Mouse (Mus musculus) MEL-GATA-1-ER (cell line): ENCODE data around the gene Hacd2.

Experiments used
- DNase-seq: peaks from one replicate; pipeline ENCODE4 v3.0.0-alpha.2; 2012; ENCODE audit warnings: low read depth; ENCODE audit errors: extremely low read depth

Hacd2 gene

DNA sequence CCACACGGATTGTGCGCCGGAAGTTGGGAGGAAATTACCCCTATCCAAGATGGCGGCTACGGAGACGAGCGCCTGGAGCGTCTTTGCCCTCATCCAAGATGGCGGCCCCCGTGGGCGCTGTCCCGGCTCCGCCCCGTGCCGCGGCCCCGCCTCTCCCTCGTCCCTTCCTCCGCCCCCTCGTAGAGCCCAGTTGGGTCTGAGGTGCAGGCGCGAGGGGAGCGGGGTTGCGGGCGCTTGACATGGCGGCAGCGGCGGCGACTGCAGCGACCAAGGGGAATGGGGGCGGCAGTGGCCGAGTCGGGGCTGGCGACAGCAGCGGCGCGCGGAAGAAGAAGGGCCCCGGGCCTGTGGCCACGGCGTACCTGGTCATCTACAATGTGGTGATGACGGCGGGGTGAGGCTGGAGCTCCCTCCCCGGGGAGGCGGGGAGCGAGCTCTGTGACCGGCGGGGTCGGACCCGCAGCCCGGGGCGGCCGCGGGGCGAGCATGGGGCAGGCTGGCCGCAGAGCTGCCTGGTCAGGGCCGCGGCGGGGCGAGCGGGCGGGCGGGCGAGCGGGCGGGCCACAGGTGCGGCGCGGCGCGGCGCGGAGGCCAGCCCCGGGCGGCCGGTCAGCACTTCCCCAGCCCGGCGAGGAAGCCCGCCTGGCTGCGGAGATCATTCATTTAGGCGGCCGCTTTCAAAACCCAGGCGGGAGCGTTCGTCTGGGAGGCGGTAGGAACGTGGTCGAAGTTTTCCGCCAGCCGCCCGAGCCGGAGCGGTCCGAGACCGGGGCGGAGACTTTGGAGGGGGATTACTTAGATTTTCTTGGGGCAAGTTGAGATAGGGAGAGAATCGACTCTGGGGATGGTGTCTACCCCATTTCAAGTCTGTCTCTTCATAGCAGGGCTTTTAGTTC lies at the start of gene Hacd2:
Gene Hacd2 (plus strand): TSS at position 187 of the 896 bp plus-strand sequence.
- peak; percentile 76 for DNase-seq

DNA sequence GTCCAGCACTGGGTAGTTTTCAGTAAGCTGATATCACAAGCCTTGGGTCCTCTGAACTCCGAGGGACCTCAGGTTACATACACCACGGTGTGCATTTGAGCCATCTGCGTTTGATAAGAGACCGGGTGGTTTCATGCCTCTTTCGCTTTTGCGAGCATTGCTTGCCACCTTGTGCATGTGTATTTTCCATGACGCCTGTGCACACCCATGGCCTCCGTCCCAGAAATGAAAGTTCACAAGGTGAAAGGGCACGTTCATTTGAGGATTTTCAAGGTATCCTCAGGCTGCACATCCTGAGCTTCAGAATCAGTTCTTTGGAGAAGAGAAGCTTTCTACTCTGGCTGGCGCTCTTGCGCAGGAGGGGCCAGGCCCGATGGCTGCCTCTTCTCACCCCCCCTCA lies 49.8 kb upstream of the Hacd2 start:
- no peak for DNase-seq

DNA sequence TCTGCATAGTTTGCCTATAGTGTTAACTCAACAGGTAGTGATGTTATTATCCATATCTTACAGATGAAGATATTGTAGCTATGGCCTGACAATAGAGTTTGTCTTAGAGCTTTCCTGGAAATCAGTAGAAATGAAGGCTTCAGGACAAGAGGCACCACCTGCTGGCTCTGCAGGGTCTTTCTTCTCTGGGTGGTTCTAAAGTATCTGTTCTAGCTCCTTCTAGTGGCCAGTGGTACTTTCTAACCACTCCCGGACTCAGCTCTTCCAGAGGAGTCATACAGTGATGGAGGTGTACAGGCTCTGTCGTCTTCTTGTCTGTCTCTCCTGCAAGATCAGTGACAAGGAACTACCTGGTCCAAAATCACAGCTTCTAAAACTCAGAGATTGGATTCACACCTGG lies 46.7 kb upstream of the Hacd2 start:
- DNase-seq: no peak

DNA sequence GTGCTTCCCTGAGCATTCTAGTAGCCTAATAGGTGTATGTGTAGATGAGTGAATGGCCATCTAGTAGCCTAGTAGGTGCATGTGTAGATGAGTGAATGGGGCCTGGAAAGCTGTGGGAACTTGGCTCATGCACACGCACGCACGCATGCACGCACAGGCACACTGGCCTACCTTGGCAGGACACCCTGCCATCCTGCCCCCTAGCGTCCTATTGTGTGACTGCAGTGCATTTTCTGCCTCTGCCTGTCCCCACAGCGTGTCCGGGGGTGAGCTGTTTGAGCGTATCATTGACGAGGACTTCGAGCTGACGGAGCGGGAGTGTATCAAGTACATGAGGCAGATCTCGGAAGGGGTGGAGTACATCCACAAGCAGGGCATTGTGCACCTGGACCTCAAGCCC lies 45.6 kb upstream of the Hacd2 start:
- DNase-seq: no peak

DNA sequence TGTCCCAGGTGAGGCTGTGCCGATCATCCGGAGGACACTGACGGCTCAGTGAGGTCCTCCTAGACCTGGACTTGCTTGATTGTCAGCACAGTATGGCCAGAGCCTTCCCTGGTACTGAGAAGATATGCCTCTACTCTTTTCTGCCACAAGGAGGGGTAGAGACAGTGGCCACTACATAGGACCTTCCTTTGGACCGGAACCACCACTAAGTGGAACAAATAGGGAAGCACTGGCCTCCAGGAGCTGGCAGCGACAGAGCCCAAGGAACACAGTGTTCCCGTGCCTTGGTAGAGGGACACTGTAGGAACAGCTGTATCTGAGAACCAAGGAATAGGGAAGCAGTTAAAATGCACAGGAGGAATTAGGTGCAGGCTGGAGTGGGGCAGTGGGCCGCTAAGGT lies 44.2 kb upstream of the Hacd2 start:
- no peak for DNase-seq

DNA sequence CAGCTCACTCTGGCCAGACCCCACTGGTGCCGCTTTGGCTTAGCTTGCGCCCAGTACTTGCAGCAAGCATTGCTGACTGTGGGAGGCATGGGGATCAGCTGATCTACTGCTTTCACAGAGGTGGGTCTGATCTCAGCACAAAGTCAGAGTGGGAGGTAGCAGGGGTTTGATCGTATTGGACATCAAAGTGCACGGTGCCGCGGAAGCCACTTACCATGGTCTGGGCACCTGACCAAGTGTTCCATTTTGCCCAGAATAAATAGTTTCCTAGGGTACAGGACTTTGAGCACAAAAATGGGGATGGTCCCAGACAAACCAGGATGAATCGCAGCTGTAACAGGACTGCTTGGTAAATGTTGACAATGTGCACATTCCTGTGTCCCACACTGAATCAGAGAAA lies 41.2 kb upstream of the Hacd2 start:
- no peak for DNase-seq

DNA sequence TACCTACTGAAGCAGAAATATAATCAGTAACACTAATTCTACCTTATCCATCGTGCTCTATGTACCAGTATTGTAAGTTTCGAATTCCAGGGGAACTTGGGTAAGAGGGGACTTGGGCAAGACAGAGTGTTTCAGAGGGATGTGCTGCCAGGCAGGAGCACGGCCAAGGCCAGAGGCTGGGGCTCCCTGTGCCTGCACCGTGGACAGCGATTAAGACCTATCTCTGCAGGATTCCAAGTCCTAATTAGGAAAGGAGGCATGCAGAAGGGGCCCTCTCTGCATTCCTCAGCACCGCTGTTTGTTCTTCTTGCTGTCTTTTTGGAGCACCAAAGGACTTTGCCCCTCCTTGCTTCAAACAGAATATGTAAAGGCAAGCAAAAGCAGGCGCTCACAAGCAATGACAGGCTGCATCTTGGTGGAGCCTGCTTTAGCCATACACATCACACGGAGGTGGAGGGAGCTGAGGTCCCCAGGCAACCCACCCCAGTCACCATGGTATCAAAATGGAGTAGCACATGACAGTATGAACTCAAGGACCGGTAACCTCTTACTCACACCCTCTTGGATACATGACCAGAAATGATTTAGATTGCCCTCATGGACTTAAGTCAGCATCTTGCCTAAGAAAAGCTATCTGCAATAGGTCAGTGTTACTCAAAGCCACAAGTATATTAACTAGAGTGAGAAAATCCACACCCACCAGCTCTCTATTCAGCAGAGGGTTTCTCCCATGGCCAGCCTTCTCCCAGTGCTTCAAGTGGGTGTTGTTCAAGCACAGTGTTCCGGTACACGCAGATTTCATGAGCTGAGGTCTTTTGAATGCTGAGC lies 37.8 kb upstream of the Hacd2 start:
- no peak for DNase-seq

DNA sequence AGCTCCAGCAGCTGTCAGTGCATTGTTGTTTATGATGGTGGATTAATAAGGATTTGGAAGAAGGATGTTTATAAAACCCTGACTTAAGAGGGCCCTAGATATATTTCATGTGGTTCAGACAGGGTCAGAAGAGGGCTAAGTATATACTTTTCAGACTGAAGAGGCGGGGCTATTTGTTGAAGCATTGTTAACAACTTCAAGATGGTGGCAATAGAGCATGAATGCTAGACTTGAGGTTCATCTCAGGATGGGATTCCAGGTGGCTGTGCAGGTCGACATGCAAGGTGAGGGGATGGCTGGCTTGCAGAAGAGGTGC lies 37.2 kb upstream of the Hacd2 start:
- no peak for DNase-seq

DNA sequence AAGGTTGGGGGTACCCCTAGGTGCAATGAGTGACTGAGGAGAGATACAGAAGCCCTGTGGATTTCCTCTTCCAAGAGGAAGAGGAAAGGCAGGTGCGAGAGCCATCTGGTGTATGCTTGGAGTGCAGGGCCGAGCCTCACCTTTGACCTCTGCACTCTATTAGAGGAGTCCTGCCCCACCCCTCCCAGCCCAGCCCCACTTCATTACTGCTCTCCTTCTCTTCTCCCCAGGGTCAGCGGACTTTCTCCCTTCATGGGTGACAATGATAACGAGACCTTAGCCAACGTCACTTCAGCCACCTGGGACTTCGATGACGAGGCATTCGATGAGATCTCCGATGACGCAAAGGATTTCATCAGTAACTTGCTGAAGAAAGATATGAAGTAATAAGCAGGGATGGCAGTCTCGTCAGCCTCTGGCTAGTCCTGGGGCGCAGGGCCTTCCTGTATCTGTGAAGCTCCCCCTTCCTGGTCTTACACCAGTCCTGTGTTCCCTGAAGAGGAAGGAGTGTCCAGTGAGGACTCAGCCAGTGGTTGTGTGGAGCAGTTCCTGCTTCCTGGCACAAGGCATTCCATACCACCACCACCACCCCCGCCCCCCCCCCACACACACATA lies 35.9 kb upstream of the Hacd2 start:
- no peak for DNase-seq

DNA sequence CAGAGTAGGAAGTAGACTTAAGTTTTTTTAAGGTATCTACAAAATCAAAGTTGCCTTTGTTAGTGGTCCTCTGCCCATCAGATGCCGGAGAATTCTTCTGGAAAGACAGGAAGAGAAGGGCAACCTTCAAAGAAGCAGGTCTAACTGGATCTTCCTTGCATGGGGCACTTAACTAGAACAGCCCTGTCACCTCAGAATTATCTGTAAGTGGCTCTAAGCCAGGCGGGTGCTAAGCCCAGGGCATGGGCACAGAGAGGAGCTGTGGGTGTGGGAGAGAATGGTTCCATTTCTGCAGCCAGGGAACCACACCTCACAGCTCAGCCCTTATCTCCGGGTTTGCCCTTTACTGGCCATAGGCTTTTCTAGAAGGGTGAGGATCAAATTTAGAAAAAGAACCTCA lies 30.9 kb upstream of the Hacd2 start:
- DNase-seq: no peak

DNA sequence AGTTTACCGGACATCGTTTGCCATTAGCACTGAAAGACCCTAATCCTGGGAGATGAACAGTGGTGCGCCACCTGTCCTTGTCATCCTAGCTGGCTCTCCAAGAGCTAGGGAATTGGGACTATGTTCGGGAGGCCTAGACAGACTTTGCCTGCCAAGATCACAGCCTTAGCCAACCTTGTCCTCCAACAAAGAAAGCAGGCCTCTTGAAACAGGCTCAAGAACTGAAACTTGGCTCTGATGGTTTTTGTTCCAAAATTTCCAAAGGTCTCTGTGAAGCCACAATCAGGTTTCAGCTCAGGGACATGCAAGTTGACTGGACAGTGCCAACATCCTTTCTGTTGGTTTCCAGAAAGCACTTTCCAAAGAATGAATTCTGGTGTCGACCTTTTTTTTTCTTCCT lies 29.4 kb upstream of the Hacd2 start:
- no peak for DNase-seq

DNA sequence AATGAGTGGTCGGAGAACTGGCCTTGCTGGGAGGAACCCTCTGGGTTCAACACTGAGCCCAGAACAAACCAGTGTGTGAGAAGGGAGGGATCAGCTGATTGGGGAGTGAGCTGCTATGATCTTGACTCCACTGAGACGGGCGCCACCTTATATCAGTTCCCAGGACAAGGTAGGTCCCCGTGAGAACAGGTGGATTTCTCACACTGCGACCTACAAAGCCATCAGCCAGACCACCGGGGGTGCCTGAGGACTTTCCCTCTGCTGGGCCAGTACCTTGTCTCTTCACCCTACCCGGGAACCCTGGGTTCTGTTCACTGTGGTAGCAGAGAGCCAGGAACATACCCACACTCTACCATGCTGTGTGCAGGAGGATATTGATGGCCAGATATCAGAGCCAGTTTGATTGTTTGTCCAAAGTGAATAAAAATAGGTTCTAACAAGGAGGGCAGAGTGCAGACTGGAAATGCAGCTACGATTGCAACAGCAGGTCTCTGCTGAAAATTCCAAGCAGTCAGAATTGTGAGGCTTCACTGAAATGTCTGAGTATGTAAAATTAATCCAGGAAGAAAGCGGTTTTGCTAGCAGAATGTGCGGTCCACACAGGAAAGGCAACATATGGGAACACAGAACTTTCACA lies 28.4 kb upstream of the Hacd2 start:
- no peak for DNase-seq

DNA sequence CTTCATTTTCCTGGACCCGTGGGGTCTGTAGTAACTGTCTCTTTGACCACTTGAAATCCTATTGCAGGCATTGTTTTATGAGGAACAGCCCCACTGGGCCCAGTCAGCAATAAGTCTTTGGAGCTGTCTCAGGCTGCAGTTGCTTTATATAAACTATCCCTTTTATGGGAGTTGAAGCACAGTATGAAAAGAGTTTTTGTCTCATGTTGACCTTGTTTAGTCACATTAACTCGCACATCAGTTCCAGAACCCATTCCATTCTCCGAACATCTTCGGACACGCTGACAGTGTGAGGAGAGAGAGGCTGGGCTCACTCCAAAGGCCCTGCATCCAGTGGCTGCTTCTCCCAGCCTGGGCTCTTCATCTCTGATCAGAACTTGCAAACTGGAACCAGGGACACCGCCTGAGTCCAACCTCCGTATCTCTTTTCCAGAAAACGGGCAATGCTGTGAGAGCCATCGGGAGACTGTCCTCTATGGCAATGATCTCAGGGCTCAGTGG lies 27.5 kb upstream of the Hacd2 start:
- DNase-seq: no peak

DNA sequence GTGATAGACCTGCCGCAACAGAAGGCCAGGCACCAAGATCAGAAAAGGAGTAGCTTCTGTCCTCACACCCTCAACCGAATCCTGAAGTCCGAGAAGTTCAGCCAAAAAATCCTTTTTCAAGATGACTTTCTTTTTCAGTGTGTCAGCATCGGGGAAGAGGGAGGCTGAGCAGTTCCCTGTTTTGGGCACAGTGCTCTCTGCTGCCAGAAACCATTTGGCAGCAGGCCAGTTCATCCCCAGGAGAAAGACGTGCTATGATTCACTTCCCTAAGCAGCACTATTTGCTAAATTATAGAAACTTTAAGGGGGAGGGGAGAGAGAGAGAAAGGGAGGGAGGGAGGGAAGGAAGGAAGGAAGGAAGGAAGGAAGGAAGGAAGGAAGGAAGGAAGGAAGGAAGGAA lies 26.1 kb upstream of the Hacd2 start:
- DNase-seq: peak; percentile 2

DNA sequence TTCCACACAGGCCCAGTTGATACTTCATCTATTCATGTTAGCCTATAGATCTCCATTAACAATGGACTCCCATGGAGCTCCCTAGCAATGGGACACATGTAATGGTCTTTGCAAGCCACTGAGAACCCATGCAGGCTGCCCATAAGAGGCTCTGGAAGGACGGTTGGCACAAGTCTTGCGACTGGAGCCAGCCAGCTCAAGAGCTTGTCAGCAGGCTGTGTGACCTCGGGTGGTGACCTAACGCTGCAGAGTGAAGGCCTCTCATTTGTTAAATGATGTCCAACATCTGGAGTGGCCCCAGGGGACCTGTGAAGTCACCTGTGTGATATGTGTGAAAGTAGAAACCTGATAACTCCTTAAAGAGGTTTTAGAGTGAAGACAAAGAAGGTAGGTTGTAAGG lies 25.2 kb upstream of the Hacd2 start:
- no peak for DNase-seq

DNA sequence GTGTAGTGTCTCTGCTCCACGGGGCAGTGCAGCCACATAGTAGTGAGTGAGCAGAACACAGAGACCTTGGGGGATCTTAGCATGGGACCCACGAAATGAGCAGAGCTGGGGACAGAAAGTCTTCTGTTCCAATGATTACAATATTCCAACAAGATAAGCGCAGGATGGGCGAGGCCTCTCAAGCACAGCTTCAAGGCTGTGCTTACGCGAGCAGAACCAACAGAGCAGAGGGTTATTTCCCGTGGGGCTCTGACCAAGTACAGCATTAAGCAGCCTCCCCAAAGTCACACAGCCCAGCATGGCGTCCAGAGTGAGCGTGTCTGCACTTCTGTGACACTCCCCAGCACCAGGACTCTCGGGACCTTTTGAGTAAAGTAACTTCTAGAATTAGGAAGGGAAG lies 24.7 kb upstream of the Hacd2 start:
- DNase-seq: no peak

DNA sequence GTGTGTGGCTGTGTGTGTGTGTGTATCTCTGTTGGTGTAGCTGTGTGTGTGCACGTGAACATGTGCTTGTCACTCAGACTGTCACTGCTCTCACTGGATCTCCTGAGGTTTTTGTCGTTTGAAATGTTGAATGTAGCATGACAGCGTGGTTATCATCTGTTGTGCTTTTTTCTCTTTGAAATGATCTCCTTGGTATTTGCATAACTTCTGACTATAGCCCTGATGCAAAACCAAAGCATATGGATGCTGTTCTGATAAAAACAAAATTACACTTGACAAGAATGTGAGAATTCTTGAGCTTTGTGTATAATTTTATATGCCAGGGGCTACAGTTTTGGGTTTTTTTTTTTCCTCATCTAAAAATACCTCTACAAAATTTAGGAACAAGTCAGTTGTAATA lies 23.2 kb upstream of the Hacd2 start:
- no peak for DNase-seq

DNA sequence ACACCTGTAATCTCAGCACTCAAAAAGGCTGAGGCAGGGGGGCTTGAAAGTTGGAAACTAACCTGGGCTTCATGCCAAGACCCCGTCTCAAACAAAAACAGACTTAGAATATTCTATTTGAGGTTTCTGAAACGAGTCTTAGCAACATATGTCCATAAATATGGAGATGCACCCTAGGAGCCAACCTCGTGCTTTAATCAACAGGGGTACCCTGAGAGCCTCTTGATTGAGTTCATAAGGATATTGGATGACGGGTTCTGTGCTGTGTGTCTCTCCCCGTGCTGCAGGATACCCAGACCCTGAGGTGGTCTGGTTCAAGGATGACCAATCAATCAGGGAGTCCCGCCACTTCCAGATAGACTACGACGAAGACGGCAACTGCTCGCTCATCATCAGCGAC lies 22.2 kb upstream of the Hacd2 start:
- DNase-seq: no peak

DNA sequence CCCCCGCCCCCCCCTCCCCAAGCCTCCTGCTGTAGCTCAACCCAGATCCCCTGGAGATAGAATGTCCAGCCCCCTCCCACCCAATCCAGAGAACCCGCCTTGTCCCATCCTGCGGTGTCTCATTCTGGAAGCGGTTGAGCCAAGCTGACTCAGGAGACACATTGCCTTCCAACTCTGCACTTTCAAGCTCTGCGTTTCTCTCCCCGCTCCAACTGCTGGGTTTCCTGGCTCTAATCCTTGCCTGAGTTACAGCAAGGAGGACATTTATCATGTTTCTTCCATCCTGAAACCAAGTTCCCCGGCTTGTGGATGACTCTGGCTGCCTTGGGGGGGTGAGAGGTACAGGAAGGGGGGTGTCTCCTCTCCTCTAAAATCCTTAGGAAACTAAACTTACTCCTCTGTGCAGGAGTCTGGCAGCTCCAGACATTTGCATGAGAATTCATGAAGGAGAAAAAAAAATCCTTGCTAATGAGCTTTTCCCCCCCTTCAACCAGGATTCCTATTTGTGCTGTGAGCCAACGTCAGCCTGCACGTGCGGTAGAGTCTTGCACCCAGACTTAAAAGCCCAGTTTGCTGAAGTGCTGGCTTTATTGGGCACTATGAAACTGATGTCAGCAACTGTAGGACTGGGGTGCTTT lies 21.2 kb upstream of the Hacd2 start:
- no peak for DNase-seq

DNA sequence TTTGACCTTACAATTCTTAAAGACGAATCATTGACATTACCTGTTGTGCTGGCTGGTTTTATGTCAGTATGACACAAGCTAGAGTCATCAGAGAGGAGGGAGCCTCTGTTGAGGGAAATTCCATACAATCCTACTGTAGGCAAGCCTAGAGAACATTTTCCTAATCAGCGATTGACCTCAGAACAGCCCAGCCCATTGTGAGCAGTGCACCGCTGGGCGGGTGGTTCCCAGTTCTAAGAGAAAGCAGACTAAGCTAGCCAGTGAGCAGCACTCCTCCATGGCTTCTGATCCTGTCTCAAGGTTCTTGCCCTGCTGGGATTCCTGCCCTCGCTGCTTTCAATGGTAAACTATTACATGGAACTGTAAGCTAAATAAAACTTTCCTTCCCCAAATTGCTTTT lies 17.9 kb upstream of the Hacd2 start:
- DNase-seq: no peak

DNA sequence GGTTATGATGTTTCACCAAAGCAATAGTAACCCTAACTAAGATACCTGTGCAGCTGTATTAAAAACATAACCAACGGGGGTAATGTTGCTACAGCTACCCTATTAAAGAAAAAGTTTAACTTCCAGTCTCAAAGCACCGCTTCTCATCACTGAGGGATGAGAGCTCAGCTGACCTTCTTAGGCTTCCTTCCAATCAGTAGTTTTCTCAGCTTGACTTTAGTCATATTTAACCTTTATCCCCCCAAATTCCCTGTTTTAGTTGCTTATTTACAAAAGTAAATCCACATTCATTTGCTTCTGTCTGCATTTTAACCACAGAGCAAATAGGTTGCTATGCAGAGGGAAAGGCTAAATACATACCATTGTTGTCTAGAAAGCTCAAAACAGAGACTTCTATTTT lies 17.5 kb upstream of the Hacd2 start:
- DNase-seq: no peak
